Mouse (Mus musculus) brain, adult 2 months (tissue): ENCODE results near the gene B3gnt4.
"Not testable (repeated sequence)": the region's sequence is repeated elsewhere in the genome, so short reads cannot be mapped to it uniquely, and the experiment has no call there.

Experiments used
- DNase-seq: peaks from one replicate; pipeline ENCODE4 v3.0.0; 2011; ENCODE audit warnings: low read depth, low spot score

B3gnt4 gene

DNA sequence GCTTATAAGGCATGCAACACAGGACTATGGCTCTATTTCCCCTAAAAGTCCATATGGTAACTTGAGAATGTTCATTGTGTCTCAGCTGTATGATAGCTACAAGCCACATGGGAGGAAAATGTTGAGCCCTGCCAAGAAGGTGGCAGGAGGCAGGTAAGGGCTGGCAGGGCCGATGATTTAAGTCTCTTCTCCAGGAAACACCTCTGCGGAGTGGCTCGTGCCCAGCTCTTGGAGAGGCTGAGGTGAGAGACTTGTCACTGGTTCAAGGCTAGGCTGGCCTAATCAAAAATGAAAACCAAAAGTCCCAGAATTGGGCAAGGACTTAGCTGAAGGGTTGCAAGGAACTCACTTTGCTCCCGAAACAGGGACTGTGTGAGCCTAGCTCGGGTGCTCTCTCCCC is at the start of gene B3gnt4:
Gene B3gnt4 (plus strand): TSS at position 301 of the 400 bp plus-strand sequence.
- DNase-seq, result no peak

DNA sequence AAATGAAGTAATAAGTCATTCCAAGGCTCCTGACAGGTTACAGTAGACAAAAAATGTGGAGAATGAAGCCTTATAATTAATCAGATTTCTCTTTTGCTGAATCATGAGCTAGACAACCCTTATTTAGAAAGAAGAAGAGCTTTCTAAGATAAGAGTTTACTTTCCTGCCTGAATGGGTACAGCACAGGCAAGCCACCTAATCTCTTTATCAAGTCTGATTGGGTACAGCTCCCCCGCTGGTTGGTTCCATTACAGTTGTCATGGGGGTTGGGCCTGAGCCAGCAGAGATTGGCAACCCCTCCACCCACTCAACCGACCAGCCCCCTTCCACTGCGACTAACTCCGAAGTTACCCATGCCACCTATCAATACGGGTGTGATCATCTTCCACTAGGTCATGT is 48.8 kb upstream of the B3gnt4 start:
- no peak for DNase-seq

DNA sequence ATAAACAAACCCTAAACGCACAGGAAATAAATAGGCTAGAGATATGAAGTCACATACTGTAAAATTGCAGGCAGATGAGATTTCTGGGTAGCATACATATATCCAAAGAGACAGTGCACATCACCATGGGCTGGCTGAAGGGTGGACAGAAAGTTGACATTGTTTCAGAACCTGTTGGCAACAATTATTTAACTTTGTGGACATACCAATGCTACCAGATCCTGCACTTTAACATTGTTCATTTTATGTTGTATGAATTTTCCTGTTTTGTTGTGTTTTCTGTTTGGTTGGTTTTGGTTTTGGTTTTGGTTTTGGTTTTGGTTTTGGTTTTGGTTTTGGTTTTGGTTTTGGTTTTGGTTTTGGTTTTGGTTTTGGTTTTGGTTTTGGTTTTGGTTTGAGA is 45.6 kb upstream of the B3gnt4 start:
- DNase-seq, result no peak

DNA sequence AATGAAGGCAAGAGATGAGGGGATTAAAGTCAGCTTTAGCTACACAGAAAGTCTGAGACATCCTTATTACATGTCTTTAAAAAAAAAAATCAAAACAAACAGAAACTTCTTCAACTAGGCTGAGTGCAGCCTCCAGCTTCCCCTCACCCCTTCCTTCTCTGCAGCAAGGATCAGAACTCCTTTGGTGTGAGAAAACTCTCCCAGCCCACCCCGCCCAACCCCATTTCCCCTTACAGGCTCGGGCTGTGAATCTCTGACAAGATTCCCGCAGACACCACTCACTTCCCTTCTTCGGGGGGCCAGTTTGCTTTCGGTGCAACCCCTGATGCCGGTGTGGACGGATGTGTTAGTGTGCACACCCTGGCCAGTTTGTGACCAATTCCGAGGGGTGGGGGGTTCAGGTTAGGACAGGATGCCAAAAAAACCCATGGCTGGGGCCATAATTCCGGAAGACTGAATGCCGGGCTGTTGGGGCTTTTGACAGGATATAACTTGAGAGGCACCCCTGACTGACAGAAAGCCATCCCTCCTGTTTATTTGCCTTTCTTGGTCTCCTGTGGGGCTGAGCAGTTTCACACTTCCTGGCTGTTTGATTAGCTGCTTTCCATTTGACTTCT is 39.4 kb upstream of the B3gnt4 start:
- no peak for DNase-seq

DNA sequence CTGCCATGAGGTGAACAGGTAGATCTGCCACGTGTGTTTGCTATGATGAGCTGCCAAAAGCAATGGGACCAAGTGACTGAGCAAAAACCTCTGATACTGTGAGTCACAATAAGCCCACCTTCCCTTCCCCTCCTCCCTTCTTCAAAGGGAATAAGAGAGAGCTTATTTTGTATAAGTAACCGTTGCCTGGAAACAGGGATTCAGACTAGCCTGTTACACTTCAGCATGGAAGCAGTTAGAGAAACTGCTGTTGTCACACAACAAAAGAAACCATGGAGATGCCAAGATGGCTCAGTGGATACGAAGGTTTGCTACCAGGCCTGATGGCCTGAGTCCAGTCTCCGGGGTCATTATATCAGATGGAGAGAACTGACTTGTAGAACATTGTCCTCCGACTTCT is 36.4 kb upstream of the B3gnt4 start:
- DNase-seq, result peak; percentile 39

DNA sequence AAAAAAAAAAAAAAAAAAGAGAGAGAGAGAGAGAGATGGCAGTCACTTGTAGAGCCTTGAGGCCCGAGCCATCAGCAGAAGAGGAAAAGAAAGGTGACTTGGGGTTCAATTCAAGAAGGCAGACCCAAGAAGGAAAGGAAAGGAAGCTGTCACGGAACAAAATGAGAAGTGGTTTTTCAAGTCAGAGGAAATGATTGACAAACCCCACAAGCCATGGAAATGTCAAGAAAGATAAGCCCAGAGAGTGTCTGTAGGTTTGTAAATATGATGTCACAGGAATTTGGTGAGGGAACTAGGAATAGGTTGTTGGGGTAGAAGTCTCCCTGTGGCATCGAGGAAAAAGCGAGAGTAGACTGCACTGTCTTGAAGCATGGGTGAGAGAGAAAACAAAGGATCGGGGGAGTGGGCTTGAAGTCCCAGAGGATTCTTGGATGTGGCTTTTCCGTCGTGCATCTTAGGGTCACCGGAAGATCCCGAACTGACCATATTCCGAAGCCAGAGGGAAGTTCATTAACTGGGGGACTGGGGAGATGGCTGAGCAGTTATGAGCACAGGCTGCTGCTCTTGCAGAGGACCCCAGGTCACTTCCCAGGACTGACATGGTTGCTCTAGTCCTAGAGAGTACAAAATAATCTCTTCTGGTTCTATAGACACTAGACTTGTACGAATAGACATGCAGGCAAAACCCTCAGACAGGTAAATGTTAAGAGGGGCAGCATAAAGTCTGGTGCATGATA is 22.4 kb upstream of the B3gnt4 start:
- no peak for DNase-seq

DNA sequence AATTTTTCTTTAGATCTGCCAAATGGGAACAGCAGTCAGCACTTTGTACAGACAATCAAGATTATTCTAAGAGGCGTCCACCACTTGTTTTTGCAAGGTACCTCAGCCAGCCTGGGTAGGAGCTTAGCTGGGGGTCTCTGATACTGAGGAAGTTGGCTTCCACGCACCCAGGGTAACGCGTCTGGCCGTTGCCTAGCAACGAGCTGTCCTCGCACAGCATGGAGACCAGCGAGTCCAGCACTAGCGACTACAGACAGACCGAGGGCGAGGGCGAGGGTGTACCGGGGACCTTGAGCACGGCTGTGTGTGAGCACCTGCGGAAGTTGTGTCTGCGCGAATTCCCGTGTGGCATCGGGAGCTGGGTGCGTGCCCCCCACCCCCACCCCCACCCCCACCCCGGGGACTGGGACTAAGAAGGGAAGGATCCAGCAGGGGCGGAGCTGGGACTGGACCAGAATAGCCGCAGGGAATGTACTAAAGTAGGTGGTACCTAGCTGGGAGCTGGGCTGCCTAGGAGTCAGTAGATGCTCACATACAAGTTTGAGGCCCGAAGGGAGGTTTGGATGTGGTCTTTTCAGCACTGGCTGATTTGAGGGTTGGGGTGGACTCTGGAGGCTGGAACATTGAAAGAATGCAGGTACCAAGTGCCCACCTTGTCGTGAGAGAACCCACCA is 21.0 kb upstream of the B3gnt4 start, which contains the start of the genes Lrrc43 and Il31:
Gene Lrrc43 (plus strand): TSS at position 194 of the 674 bp plus-strand sequence.
Gene Il31 (minus strand): TSS at position 378 of the 674 bp plus-strand sequence.
- DNase-seq, result peak; percentile 36

DNA sequence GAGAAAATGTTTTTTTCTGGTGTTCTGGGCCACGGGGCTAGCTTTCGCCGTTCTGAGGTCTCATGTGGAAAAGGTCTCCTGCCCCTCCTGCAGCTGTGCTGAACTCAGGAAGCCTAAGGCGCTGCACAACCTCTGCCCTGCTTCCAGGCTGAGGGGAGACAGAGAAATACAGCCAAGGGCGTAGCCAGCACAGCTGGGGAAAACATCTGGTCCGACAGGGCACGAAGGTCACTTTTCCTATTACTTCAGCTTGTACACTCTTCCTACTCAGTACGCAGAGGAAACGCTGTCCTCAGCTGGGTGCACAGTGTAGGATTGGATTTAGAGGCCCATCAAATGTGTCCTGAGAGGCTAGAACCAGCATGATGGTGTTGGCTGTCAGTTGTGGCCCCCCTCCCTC is 20.3 kb upstream of the B3gnt4 start:
- DNase-seq, result no peak

DNA sequence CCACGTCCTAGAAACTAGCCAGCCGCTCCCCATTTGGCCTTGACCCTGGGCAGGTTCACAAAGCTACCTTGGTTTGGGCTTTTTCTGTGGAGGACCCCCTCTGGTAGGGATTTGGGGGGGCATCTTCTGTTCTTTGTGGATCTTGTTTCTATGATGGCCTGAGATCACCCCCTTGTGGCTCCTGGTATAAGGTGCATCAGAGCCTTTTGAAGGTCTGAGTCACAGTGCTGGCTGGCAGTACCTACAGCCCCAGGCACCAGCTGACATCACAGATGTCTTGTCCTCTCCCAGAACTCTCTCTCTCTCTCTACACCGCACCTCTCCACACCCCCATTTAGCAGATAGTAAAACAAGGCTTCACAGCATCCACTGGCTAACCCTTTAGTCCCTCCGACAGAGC is 10.5 kb upstream of the B3gnt4 start:
- DNase-seq, result peak; percentile 92

DNA sequence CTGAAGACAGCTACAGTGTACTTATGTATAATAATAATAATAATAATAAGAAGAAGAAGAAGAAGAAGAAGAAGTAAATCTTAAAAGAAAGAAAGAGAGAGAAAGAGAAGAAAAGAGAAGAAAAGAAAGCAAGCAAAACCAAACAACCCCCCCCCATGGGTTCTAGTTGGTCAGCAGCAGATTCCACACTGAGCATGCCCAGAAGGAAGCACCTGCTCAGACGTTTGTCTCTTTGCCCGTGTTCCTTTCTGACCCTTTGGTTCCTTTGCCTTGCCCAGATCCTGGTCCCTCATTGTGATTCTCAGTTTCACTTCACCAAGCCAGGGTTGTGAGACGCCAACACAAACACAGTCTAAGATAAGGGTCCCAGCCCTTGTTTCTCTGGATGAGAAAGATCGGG is 8.3 kb upstream of the B3gnt4 start:
- no peak for DNase-seq

DNA sequence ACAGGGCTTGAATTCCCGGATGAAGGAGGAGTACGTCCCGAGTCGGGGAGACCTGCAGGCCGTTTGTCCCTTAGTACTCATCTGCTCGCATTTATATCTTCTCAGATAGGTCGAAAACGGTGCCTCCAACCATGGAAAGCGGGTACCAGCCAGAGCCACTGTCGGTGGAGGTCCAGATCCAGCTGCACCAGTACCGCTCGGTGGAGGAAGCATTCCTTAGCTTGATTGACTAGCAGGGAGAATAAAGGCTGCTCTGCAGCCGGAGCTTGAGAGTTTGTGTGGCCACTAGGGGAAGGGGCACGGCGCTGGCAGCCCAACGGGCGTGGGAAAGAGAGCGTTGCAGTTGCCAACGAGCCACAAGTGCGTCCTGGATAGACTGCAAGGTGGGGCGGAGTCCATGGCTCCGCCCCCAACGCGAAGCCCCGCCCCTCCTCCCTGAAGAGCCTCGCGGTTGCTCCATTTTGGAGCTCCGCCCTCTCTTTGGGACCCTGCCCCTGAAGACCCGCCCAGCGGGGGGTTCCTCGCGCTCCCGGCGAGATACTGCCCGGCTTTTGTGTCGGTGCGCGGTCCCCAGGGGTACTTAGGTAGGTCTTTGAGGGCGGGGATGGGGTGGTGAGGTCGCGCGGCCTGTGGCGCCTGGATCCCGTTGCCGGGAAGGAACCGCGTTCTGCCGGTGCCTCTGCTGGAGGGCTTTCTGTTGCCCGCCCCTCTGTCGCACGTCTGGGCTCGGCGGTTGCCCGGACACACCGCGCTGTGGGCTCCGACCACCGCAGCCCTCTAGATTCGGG is 2.1 kb upstream of the B3gnt4 start:
- peak; percentile 87 for DNase-seq

DNA sequence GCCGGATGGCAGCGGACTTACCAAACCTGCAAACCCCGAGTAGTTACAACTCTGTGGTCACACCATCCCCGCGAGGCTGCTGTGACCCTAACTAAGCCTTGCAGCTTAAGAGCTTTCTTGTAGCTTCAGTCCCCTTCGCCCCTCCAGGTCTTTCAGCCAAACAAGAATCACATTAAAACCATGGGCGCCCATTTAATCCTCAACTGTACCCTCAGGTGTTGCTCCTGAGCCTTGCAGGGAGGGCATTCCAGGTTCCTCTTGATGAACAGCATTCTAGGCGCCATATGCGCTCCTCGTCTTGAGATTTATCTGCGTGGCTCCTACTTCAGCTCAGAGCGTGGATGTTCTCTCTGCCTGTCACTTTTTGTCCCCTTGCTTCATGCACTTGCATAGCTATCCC is 1.3 kb upstream of the B3gnt4 start:
- DNase-seq, result no peak

DNA sequence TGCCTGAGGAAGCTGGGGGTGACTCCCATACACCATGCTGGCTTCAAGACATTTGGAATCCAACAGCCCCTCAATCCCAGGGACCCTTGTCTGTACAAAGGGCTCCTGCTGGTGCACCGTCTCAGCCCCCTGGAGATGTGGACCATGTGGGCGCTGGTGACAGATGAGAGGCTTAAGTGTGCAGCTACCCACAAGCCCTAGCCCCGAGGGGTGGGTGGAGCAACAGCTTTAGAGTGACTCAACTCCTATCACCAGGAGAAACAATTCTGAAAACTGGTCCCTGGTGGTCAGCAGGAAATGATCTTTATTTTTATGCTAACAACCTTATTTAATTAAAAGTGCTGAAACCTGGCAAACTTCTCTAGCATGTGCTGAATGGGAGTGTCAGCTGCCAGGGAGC is 1.2 kb downstream of the B3gnt4 start:
- not testable (repeated sequence) for DNase-seq

DNA sequence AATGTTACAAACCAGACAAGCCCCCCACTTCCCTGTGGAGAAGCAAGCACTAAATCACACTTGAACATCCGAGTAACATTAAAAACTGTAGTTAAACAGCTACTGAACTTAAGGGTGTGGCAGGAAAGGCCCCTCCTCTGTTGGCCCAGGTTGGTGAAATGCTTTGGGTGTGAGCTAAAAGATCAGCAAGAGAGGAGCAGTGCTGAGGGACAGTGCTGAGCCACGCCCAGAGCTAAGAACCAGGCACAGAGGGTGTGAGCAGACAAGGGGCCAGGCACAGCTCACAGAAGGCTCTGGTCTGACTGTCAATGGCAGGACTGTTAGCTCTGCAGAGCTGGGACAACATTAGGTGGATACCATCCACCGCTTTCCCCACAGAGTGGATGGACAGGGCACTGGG is 1.8 kb downstream of the B3gnt4 start:
- DNase-seq, result no peak

DNA sequence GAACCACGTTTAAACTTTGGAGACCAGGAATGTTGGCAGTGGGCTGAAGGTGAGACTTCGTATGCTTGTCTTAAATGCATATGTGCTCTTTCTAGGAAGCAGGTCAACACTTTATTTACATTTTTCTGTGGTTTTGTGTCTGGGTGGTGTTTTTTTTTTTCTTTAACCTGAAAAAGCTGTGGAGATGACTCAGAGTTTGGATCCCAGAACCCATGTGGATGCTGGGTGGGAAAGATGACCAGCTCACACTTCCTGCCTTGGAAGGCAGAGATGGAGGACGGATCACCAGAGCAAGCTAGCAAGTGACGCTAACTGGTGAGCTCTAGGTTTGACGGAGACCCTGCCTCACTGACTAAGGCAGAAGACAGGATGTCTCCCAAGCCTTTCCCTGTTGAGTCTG is 4.6 kb downstream of the B3gnt4 start:
- peak; percentile 35 for DNase-seq

DNA sequence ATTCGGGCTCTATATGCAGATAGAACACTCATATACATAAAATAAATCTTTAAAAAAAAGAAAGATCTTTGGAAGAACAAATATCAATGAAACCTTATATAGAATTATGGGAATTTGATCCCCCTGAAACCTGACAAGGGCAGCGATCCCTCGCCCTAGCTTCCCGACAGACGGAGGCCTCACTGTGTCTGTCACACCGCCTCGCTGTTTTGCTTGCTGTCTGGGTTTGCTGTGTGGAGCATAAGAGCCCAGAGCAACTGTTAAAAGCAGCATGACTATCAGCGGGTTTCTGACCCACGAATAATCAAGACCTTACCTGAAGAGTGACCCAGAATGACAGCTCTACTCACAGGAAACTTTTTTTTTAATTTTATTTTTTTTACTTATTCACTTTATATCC is 10.4 kb downstream of the B3gnt4 start:
- no peak for DNase-seq

DNA sequence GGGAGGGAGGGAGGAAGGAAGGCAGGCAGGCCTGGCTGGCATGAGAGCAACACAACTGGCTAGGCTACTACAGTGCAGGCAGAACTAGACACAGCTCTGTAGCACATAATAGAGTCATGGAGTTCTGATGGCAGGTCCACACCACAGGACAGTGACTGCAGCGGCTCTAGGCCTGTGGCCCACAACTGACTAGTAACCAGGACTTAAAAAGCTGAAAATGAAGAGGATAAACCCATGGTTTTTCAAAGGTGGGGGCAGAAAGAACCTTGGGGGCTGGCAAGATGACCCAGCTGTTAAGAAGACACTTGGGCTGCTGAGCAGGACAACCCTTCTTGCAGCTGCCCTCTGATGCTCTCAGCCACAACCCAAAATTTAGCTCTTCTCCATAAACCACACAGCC is 11.4 kb downstream of the B3gnt4 start:
- DNase-seq, result no peak

DNA sequence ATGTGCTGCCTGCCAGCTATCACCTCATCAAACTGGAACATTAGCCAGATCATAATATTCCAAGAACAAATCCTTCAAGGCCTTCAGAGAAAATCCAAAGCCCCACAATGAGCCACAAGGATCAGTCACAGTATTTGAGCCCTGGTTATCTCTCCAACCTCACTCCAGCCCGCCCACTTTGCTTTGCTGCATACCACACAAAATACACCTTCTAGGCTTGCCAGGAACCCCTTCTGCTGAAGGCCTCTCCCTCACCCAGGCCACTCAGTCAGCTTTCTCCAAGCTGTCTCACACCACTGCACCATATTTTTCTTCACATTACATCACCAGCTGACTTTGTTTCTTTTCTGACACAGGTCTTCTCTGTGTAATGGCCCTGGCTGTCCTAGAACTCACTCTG is 11.9 kb downstream of the B3gnt4 start:
- DNase-seq, result no peak

DNA sequence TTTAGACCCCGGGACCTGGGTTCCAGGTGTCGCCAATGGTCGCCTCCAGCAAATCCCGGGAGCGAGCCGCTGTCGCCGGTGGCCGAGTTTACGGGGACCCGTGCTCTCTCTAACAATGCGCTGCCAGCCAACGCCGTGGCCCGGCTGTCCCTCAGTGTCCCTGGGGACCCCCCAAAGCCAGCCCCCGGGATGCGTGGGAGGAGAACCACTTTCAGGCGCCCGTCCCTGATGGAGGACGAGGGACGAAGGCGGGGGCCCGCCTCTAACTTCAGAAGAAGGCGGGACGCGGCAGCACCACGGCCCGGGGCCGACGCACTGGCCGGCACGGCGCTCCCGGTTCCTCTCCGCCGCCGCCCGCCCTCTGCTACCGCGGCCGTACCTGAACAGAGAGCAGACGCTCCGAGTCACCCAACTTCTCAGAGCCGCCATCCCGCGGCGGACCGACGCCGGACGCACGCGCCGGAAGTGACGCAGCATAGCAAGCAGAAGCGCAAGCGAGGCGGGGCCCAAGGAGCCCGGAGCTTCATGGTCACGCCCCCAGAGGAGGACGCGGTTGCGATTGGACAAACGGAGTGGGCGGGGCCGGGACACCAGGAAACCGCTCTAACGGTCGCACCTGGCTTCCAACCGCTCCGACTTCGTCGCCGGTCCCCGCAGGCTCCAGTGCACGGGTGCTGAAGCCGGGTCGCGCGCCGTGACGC is 13.6 kb downstream of the B3gnt4 start, which contains the start of gene Diablo:
Gene Diablo (minus strand): TSS at position 485 of the 701 bp plus-strand sequence.
- DNase-seq, result peak; percentile 99

DNA sequence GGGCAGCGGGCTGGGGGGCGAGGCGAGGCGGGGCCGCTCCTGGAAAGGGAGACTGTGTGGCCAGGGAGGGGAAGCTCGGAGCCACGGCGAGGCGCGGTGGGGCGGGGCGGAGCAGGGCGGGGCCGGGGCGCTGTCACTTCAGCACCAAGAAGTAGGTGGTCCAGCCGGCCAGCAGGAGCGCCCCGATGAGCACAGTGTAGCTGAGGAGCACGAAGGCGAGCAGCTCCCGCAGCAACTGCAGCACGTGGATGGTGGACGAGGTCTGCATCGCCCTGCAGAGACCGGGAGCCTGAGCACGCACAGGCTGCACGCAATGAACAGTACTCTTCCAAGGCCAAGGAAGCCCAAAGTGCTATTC is 14.1 kb downstream of the B3gnt4 start:
- DNase-seq, result no peak

DNA sequence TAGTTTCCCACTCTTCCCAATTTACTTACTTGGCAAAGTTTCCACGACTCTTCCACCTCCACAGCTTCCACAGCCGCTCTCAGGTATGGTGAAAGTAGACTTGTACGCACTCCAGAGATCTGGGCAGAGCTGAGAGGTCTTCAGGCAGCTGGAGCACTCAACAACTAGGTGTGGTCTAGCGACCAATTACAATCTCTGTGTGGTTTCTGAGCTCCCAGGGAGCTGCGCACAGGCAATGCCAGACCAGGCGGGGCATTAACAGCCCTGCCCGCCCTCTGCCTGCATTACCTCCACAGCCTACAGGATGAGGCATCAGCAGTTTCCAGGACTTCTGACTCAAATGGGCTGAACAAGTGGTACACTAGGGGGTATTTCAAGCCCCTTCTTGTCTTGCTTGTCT is 15.0 kb downstream of the B3gnt4 start, which contains the start of gene Gm49027:
Gene Gm49027 (minus strand): TSS at position 208 of the 400 bp plus-strand sequence.
- DNase-seq, result no peak
